Mouse (Mus musculus): ENCODE results near the gene Hps4. TPM values are rescaled to one million over a fixed set of nuclear protein-coding genes. Genes with fewer than 3 reads are reported as not detected.

Hps4 gene
- polyA plus RNA-seq, 1 experiment: 30.6 TPM

GRCm38 (mm10) chr5:112316468-112316867, 26.4 kb upstream of the Hps4 start:
- no peak for TF ChIP-seq GATA1 (IDR thresholded peaks at IDR 0.05; ENCODE audit: low read length)

GRCm38 (mm10) chr5:112317328-112317727, 25.6 kb upstream of the Hps4 start:
- no peak for TF ChIP-seq GATA1 (IDR thresholded peaks at IDR 0.05; ENCODE audit: low read length)

GRCm38 (mm10) chr5:112320379-112320778, 22.5 kb upstream of the Hps4 start:
- TF ChIP-seq GATA1 (IDR thresholded peaks at IDR 0.05; ENCODE audit: low read length): no peak

GRCm38 (mm10) chr5:112320936-112321335, 21.9 kb upstream of the Hps4 start:
- no peak for TF ChIP-seq GATA1 (IDR thresholded peaks at IDR 0.05; ENCODE audit: low read length)

- TF ChIP-seq GATA1 (IDR thresholded peaks at IDR 0.05; ENCODE audit: low read length): no peak
Measured at GRCm38 (mm10) chr5:112321376-112321775, 21.5 kb upstream of the Hps4 start.

DNA sequence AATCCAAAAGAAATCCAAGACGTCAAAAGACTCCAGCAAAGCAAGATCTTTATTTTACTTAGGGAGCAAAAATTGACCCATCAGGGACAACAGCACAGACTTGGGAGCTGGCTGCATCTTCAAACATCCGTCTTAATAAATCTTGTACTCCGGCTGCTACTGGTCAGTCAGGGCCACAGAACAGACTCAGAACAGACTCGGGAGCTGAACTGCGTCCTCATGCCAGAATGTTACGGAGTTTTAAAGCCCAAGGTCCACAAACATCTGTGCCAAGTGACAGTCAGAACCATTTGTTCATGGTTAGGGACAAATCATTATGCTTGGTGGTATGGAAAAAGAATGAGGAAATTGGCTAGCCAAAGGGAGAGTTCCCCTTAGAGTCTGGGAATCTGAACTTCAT, 19.6 kb upstream of the Hps4 start:
- TF ChIP-seq GATA1 (IDR thresholded peaks at IDR 0.05; ENCODE audit: low read length): no peak

DNA sequence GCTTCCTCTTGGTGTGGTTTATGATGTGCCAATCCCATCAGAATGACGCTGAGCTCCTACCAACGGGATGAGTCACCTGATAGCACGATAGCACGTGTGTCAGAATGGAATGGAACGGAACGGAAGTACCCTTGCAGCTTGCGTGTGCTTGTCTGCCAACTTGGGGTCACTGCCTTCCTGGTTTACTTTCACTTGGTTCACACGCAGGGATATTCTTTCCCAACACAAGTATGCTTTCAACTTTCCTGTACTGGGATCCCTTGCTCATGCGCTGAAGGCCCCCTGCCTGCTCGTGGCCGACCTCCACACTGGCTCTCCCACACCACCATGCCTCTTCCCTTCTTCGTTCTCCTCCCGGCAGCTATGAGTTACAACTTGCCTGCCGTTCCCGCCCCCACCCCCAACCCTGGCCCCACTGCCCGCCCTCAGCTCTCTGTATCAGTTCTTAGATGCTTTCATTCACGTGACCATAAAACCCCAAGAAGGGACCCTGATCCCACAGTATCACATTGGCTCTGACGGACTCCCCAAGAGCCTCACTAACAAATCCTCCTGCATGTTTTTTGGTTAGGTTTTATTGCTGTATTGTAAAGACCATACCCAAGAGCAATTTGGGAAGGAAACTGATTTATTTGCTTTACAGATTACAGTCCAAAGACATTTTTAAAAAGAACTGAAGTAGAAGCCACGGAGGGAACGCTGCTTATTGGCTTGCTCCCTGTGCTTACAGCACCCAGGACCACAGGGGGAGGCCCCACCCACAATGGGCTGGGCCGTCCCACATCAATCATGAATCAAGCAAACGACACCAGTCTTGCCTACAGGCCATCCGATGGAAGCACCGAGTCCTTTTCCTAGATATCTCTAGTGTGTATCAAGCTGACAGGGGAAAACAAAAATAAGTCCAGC, 18.0 kb upstream of the Hps4 start:
- no peak for TF ChIP-seq GATA1 (IDR thresholded peaks at IDR 0.05; ENCODE audit: low read length)

DNA sequence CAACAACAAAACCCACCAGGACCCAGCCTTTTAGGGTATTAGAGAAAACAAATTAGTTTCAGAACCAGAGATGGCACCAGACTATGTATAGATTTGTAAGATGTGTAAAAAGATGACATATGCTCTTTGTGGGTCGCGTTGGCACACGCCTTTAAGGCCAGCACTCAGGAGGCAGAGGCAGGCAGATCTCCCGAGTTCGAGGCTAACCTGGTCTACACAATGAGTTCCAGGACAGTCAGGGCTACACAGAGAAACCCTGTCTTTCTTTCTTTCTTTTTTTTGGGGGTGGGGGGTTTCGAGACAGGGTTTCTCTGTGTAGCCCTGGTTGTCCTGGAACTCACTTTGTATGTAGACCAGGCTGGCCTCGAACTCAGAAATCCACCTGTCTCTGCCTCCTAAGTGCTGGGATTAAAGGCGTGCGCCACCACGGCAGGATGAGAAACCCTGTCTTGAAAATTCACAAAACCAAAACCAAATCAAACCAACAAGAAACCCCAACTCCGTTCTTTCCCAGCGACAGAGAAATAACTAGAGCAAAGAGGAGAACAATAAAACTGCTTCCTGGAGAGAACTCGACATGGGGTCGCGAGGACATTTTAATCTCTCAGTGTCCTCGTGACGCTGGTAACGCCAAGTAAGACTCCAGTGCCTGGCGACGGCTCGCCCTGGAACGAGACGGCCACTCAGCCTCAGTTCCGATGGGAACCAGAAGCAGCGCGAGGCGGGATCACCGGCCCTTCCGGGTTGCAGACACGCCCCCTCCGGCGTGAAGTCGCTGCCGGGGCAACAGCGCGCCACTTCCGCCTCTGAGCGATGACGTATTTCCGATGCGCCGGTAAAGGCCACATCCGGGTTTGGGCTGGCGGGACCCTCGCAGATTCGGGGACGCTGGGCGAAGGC, 17.1 kb upstream of the Hps4 start, which contains the start of gene Tfip11:
TSS of gene Tfip11 (plus strand) at position 813 of the 900 bp plus-strand sequence.
- TF ChIP-seq GATA1 (IDR thresholded peaks at IDR 0.05; ENCODE audit: low read length): no peak

- TF ChIP-seq GATA1 (IDR thresholded peaks at IDR 0.05; ENCODE audit: low read length): no peak
Measured at GRCm38 (mm10) chr5:112326446-112327009, 16.4 kb upstream of the Hps4 start.

DNA sequence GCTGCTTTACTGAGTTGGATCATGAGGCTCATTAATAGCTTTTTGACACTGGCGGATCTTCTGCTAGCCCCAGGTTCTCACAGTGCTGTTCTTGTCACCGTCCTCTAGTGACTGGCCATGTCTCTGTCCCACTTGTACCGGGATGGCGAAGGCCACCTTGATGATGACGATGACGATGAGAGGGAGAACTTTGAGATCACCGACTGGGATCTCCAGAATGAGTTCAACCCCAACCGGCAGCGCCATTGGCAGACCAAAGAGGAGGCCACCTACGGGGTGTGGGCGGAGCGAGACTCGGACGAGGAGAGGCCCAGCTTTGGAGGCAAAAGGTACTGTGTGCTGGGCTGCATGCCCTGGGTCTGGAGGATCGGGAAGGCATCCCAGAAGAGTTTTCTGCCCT, 15.0 kb upstream of the Hps4 start:
- no peak for TF ChIP-seq GATA1 (IDR thresholded peaks at IDR 0.05; ENCODE audit: low read length)

GRCm38 (mm10) chr5:112329805-112330564, 12.9 kb upstream of the Hps4 start:
- TF ChIP-seq GATA1 (IDR thresholded peaks at IDR 0.05; ENCODE audit: low read length): no peak

- no peak for TF ChIP-seq GATA1 (IDR thresholded peaks at IDR 0.05; ENCODE audit: low read length)
Measured at GRCm38 (mm10) chr5:112335473-112335872, 7.4 kb upstream of the Hps4 start.

DNA sequence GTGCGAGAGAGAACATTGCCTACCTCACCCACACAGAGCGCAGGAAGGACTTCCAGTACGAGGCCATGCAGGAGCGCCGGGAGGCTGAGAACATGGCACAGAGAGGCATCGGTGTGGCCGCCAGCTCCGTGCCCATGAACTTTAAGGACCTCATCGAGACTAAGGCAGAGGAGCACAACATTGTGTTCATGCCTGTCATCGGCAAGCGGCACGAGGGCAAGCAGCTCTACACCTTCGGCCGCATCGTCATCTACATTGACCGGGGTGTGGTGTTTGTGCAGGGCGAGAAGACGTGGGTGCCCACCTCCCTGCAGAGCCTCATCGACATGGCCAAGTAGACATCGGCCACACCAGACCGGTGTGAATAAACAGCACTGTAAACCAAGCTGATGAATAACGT, 5.9 kb upstream of the Hps4 start:
- no peak for TF ChIP-seq GATA1 (IDR thresholded peaks at IDR 0.05; ENCODE audit: low read length)

DNA sequence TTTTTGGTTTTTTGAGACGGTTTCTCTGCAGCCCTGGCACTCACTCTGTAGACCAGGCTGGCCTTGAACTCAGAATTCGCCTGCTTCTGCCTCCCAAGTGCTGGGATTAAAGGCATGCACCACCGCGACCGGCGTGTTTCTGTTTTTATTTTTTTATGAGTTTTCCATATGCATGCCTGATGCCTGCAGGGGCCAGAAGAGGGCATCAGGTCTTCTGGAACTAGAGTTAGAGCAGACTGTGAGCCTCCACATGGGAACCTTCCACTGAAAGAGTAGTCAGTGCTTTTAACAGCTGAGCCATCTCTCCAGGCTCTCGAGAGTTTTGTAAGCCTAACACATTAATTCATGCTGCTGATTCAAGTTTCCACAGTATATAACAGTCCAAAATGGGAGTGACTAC, 3.7 kb upstream of the Hps4 start:
- no peak for TF ChIP-seq GATA1 (IDR thresholded peaks at IDR 0.05; ENCODE audit: low read length)

DNA sequence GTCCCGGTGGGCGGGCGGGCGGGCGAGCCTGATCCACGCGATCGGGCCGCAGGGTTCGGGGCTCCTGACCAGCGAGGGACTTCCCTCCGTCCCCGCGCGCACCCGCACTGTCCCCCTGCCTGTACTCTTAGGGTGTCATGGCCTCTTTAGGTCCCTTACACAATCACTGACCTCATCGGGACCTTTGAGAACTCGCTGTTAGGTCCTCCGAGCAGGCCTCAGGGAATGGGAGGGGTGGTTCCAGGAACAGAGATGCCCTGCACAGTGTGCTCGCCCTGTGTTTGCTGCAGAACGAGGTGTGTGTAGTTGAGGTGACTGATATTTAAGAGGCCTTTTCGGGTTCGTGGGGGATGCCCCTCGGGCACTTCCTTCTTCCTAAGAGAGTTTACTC, 317 bp downstream of the Hps4 start:
- TF ChIP-seq GATA1 (IDR thresholded peaks at IDR 0.05; ENCODE audit: low read length): no peak

All from G1E-ER4 (cell line).